Mouse (Mus musculus): ENCODE results near the gene Prr14l. TPM values are rescaled to one million over a fixed set of nuclear protein-coding genes. Genes with fewer than 3 reads are reported as not detected.

Prr14l gene
- polyA plus RNA-seq (2015; fragmentation: Nextera tagmentation; extraction: Ambion mirVana), result 5.6 and 8.8 TPM in 2 replicates

- Histone ChIP-seq H3K4me1 (replicated peaks; ENCODE audit: control insufficient read depth, insufficient read depth) (0 out of 2 replicates have a peak, but pooled peaks cover 2% of the 10 kb centered on the region), H3K27ac (replicated peaks) (peak within 1 kb of the TSS; percentile 92), H3K4me3 (ENCODE audit: low read depth, low read length) (peak within 1 kb of the TSS; percentile 90), H3K36me3 (ENCODE audit: control insufficient read depth, insufficient read depth, low read length) (no peaks in the 10 kb centered on the region), H3K9ac (ENCODE audit: low read length) (peak within 1 kb of the TSS; percentile 97), H3K4me2 (replicated peaks; ENCODE audit: low read depth) (peak within 1 kb of the TSS; percentile 85), H3K9me3 (ENCODE audit: control insufficient read depth, low read length) (no peaks in the 10 kb centered on the region), H3K27me3 (ENCODE audit: control insufficient read depth, insufficient read depth, low read length) (no peaks in the 10 kb centered on the region)
- TF ChIP-seq EP300 (optimal IDR thresholded peaks at IDR 0.05) (no peak), CTCF (IDR thresholded peaks at IDR 0.05; ENCODE audit: low read depth) (no peak)
- under 1% methylated on average over 49 of the region's 51 CpGs for WGBS
- ATAC-seq (ENCODE audit: low FRiP score, low TSS enrichment) (peak; percentile 98), DNase-seq (ENCODE audit: low spot score) (peak; percentile 99)
These were observed at the start of gene Prr14l for GRCm38 (mm10) chr5:32853731-32854507. Gene Prr14l (minus strand): TSS chr5:32854256.

GRCm38 (mm10) chr5:32886739-32887138 is 32.7 kb upstream of the Prr14l start:
- H3K27ac ChIP-seq (replicated peaks), result no peak overlapping the region
- no peak overlapping the region for H3K4me3 ChIP-seq (ENCODE audit: low read depth, low read length)
- no peaks in the 10 kb centered on the region for H3K9me3 ChIP-seq (ENCODE audit: control insufficient read depth, low read length)
- H3K36me3 ChIP-seq (ENCODE audit: control insufficient read depth, insufficient read depth, low read length), result peaks cover 6% of the 10 kb centered on the region; the same call in 1 of the 2 replicates
- ATAC-seq (ENCODE audit: low FRiP score, low TSS enrichment) (no peak), DNase-seq (ENCODE audit: low spot score) (no peak)
- no peak overlapping the region for H3K9ac ChIP-seq (ENCODE audit: low read length)
- H3K4me1 ChIP-seq (replicated peaks; ENCODE audit: control insufficient read depth, insufficient read depth), result no peaks in the 10 kb centered on the region
- WGBS, result 74% methylated on average over 3 of the region's 3 CpGs
- no peak overlapping the region for H3K4me2 ChIP-seq (replicated peaks; ENCODE audit: low read depth)
- no peak for TF ChIP-seq EP300 (optimal IDR thresholded peaks at IDR 0.05)
- TF ChIP-seq CTCF (IDR thresholded peaks at IDR 0.05; ENCODE audit: low read depth), result no peak
- no peaks in the 10 kb centered on the region for H3K27me3 ChIP-seq (ENCODE audit: control insufficient read depth, insufficient read depth, low read length)

- Histone ChIP-seq H3K4me2 (replicated peaks; ENCODE audit: low read depth) (no peak overlapping the region), H3K4me1 (replicated peaks; ENCODE audit: control insufficient read depth, insufficient read depth) (no peaks in the 10 kb centered on the region), H3K9ac (ENCODE audit: low read length) (no peak overlapping the region), H3K9me3 (ENCODE audit: control insufficient read depth, low read length) (no peaks in the 10 kb centered on the region), H3K36me3 (ENCODE audit: control insufficient read depth, insufficient read depth, low read length) (peaks cover 13% of the 10 kb centered on the region), H3K27ac (replicated peaks) (no peak overlapping the region), H3K27me3 (ENCODE audit: control insufficient read depth, insufficient read depth, low read length) (no peaks in the 10 kb centered on the region), H3K4me3 (ENCODE audit: low read depth, low read length) (no peak overlapping the region)
- WGBS, result 90% methylated on average over 5 of the region's 5 CpGs
- DNase-seq (ENCODE audit: low spot score) (no peak), ATAC-seq (ENCODE audit: low FRiP score, low TSS enrichment) (no peak)
- TF ChIP-seq EP300 (optimal IDR thresholded peaks at IDR 0.05), result no peak
- TF ChIP-seq CTCF (IDR thresholded peaks at IDR 0.05; ENCODE audit: low read depth), result no peak
These were observed 18.3 kb upstream of the Prr14l start for GRCm38 (mm10) chr5:32872346-32872745.

GRCm38 (mm10) chr5:32869389-32870024 is 15.5 kb upstream of the Prr14l start:
- no peak overlapping the region for H3K27ac ChIP-seq (replicated peaks)
- no peak overlapping the region for H3K9ac ChIP-seq (ENCODE audit: low read length)
- DNase-seq (ENCODE audit: low spot score), result no peak
- no peaks in the 10 kb centered on the region for H3K4me1 ChIP-seq (replicated peaks; ENCODE audit: control insufficient read depth, insufficient read depth)
- H3K4me2 ChIP-seq (replicated peaks; ENCODE audit: low read depth), result no peak overlapping the region
- no peaks in the 10 kb centered on the region for H3K9me3 ChIP-seq (ENCODE audit: control insufficient read depth, low read length)
- H3K4me3 ChIP-seq (ENCODE audit: low read depth, low read length), result no peak overlapping the region
- no peak for ATAC-seq (ENCODE audit: low FRiP score, low TSS enrichment)
- 88% methylated on average over 5 of the region's 5 CpGs for WGBS
- TF ChIP-seq EP300 (optimal IDR thresholded peaks at IDR 0.05), result no peak
- no peak for TF ChIP-seq CTCF (IDR thresholded peaks at IDR 0.05; ENCODE audit: low read depth)
- H3K36me3 ChIP-seq (ENCODE audit: control insufficient read depth, insufficient read depth, low read length), result peaks cover 13% of the 10 kb centered on the region
- no peaks in the 10 kb centered on the region for H3K27me3 ChIP-seq (ENCODE audit: control insufficient read depth, insufficient read depth, low read length)

GRCm38 (mm10) chr5:32863253-32864228 is 9.5 kb upstream of the Prr14l start, which contains the start of gene Depdc5:
Gene Depdc5 (plus strand): TSS chr5:32863701.
- Histone ChIP-seq H3K27ac (replicated peaks) (peak within 1 kb of the TSS; percentile 78), H3K36me3 (ENCODE audit: control insufficient read depth, insufficient read depth, low read length) (0 out of 2 replicates have a peak, but pooled peaks cover 7% of the 10 kb centered on the region), H3K9ac (ENCODE audit: low read length) (peak within 1 kb of the TSS; percentile 80), H3K4me1 (replicated peaks; ENCODE audit: control insufficient read depth, insufficient read depth) (no peaks in the 10 kb centered on the region), H3K4me2 (replicated peaks; ENCODE audit: low read depth) (peak within 1 kb of the TSS; percentile 74), H3K9me3 (ENCODE audit: control insufficient read depth, low read length) (no peaks in the 10 kb centered on the region), H3K4me3 (ENCODE audit: low read depth, low read length) (peak within 1 kb of the TSS; percentile 75), H3K27me3 (ENCODE audit: control insufficient read depth, insufficient read depth, low read length) (no peaks in the 10 kb centered on the region)
- peak; percentile 98 for DNase-seq (ENCODE audit: low spot score)
- under 1% methylated on average over 56 of the region's 64 CpGs for WGBS
- peak; percentile 100 for ATAC-seq (ENCODE audit: low FRiP score, low TSS enrichment)
- no peak for TF ChIP-seq EP300 (optimal IDR thresholded peaks at IDR 0.05)
- no peak for TF ChIP-seq CTCF (IDR thresholded peaks at IDR 0.05; ENCODE audit: low read depth)

Data from stomach, postnatal 0 days (tissue).